Mouse (Mus musculus) spleen, adult 2 months (tissue): Measurements from ENCODE around the gene Atp1b2. TPM values are rescaled to one million over a fixed set of nuclear protein-coding genes. Genes with fewer than 3 reads are reported as not detected.

Experiments
- DNase-seq, 2 experiments: peaks; one replicate each; pipeline versions ENCODE4 v3.0.0 to v3.0.0-alpha.2; 2012 to 2021; ENCODE audit warnings: low spot score in 2 of 2, low read depth in 1 of 2
- H3K27ac ChIP-seq: fragments of 200-500 bp; 2 replicates; pipeline ENCODE4 v1.5.1; 2012; ENCODE audit warnings: low read length, inconsistent platforms; ENCODE audit not compliant: insufficient read depth
- H3K27me3 ChIP-seq: fragments of 200-500 bp; 2 replicates; pipeline ENCODE4 v1.6.1; 2012; ENCODE audit warnings: mild to moderate bottlenecking, moderate library complexity, low read length, inconsistent platforms; ENCODE audit not compliant: control insufficient read depth, insufficient read depth
- H3K36me3 ChIP-seq: fragments of 200-500 bp; 2 replicates; pipeline ENCODE4 v1.6.1; 2012; ENCODE audit warnings: mild to moderate bottlenecking, low read length, inconsistent platforms; ENCODE audit not compliant: control insufficient read depth, insufficient read depth
- H3K4me1 ChIP-seq: fragments of 200-500 bp; 2 replicates; pipeline ENCODE4 v1.6.1; 2011; ENCODE audit warnings: inconsistent platforms; ENCODE audit not compliant: control insufficient read depth, insufficient read depth, insufficient read length
- H3K4me3 ChIP-seq: fragments of 200-500 bp; 2 replicates; pipeline ENCODE4 v1.5.1; 2011; ENCODE audit warnings: mild to moderate bottlenecking, inconsistent platforms; ENCODE audit not compliant: insufficient read depth, insufficient read length; ENCODE audit errors: extremely low read depth
- CTCF ChIP-seq: fragments of 200-500 bp; IDR thresholded peaks from 2 replicates; pipeline ENCODE4 v1.5.1; 2011; ENCODE audit warnings: mild to moderate bottlenecking, inconsistent platforms; ENCODE audit not compliant: insufficient read depth, insufficient read length, insufficient replicate concordance; ENCODE audit errors: extremely low read depth
- POLR2A ChIP-seq: fragments of 200-500 bp; IDR thresholded peaks from 2 replicates; pipeline ENCODE4 v1.6.1; 2011; ENCODE audit warnings: low read depth, low read length, inconsistent platforms
- WGBS: fragments of 180-500 bp; shearing (Covaris S2); methylation state at CpG from one replicate; pipeline ENCODE4 v1.1.7; 2018; 5-methylcytosine and 5-hydroxymethylcytosine counted together
- polyA plus RNA-seq: library from polyadenylated mRNA; depleted of rRNA; stranded (reverse); fragments of >200 nt; gene quantifications from 2 replicates; pipeline ENCODE4 v1.2.3, GENCODE M21; 2012

Atp1b2 gene
- polyA plus RNA-seq, 1 experiment = 11.2 TPM

DNA sequence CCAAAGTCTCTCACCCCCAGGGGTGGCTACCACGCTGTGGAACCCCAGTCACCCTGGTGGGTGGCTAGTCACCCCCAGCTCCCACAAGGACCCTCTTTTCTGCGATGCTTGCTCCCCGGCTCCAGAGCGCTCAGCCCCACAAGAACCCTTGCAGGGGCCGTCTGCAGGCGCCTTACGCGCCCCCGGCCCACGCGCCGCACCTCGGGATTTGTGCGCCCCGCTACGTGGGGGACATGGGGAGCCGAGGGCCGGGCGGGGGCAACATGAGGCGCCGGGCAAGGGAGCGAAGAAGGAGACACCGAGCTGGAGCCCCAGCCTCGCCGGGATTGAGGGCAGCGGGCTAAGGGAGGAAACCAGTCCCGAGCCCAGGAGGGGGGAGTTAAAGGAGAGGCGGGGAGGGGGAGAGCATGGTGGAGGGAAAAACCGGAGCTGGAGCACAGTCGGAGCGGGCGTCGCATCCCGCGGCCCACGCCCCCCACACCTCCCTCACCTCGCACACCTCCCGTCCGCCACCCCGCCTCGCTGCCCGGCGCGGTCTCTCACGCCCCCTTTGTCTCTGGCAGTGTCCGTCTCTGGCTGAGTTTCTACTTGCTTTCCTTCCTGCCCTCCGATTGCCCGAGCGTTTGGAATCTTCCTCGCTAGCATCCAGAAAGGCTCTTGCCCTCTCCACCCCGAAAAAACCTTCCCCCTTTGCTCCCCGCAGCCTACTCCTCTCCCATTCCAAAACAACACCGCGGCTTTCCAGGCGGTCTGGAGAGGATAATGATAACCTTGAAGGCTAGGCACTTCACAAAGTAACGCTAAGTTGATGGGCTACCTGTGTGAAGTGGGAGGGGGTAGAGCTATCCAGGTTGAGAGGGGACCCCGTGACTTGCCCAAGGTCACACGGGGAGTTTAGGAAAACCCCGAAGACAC is 45.6 kb downstream of the Atp1b2 start, which contains the start of gene Efnb3:
Efnb3 (minus strand) TSS at position 355 of the 915 bp plus-strand sequence.
- no peak within 1 kb of the TSS for H3K27ac ChIP-seq
- H3K36me3 ChIP-seq = peaks cover 22% of the 10 kb centered on the region
- no peaks in the 10 kb centered on the region for H3K4me1 ChIP-seq
- no peak for TF ChIP-seq POLR2A
- WGBS = 16% methylated on average over 54 of the region's 59 CpGs
- DNase-seq = no peak
- peaks cover 2% of the 10 kb centered on the region; the same call in 1 of the 2 replicates for H3K27me3 ChIP-seq
- H3K4me3 ChIP-seq = no peak within 1 kb of the TSS

DNA sequence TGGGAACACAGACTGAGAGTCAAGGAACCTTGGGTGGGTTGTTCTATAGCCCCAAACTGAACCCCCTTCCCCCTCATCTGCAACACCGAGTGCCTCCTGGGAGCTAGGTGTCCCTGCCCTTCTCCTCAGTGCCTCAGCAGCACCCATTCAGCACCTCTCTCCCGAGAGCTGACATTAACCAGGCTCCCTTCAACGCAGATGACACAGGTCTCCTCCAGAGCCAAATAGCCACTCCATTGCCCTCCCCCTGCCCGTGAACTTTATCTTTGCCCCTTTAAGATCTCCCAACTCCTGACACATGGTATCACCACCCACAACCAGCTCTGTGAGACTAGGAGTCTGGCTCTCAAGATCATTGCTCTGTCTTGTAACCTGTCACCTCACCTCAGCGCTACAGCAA is 46.6 kb downstream of the Atp1b2 start:
- WGBS = 52% methylated on average over 5 of the region's 5 CpGs
- Histone ChIP-seq H3K27ac (no peak overlapping the region), H3K36me3 (peaks cover 22% of the 10 kb centered on the region), H3K4me3 (no peak overlapping the region), H3K4me1 (no peaks in the 10 kb centered on the region), H3K27me3 (peaks cover 2% of the 10 kb centered on the region; the same call in 1 of the 2 replicates)
- TF ChIP-seq CTCF (no peak), POLR2A (no peak)
- DNase-seq = no peak

DNA sequence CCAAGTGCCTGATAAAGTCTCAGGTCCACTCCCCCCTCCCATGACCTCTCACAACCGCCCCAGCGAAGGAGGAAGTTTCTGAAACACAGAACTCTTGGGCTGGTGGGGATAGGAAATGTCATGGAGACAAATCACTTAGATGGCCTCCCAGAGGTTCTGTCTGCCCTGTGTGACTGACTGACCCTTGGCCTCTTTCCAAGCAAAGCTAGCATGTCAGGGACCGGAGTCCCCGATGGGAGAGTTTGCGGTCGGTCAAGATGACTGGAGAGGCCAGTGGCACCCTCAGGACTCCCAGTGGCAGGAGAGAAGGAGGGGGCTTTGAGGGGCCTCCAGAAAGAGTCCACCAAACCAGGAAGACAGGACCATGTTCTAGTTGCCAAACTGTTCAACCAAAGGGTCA is 47.0 kb downstream of the Atp1b2 start:
- Histone ChIP-seq H3K4me3 (no peak overlapping the region), H3K27ac (no peak overlapping the region), H3K36me3 (peaks cover 22% of the 10 kb centered on the region), H3K27me3 (peaks cover 2% of the 10 kb centered on the region; the same call in 1 of the 2 replicates), H3K4me1 (no peaks in the 10 kb centered on the region)
- 30% methylated on average over 6 of the region's 6 CpGs for WGBS
- TF ChIP-seq CTCF (no peak), POLR2A (no peak)
- no peak for DNase-seq

DNA sequence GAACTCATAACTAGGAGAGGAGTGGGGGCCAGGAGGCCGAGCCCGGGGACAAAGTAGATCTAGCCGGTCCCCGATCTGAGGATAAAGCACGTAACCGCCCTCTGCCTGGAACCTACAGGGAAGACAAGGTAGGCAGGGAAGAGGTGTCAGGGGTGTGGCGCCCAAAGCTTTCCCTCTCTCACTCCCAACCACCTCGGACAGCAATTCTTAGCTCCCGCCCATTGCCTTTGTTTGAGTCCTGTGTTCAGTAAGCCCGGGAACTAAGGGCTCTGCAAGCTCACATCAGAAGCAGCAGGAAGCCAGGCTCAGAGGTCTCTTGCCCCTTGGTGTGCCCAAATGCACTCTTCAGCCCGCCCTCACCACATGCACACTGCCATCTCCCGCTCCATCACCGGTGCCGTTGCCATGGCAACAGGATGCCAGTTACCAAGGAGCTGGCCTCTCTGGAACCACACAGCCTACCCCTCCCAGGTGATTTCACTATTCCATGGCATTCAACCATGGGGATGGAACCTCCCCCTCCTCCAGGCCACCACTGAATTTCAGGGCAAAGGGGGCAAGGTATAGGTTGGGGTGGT is 48.3 kb downstream of the Atp1b2 start:
- TF ChIP-seq CTCF (no peak), POLR2A (no peak)
- WGBS = 68% methylated on average over 14 of the region's 14 CpGs
- Histone ChIP-seq H3K27me3 (peaks cover 2% of the 10 kb centered on the region; the same call in 1 of the 2 replicates), H3K4me3 (no peak overlapping the region), H3K36me3 (peaks cover 11% of the 10 kb centered on the region), H3K4me1 (no peaks in the 10 kb centered on the region), H3K27ac (no peak overlapping the region)
- DNase-seq = no peak

DNA sequence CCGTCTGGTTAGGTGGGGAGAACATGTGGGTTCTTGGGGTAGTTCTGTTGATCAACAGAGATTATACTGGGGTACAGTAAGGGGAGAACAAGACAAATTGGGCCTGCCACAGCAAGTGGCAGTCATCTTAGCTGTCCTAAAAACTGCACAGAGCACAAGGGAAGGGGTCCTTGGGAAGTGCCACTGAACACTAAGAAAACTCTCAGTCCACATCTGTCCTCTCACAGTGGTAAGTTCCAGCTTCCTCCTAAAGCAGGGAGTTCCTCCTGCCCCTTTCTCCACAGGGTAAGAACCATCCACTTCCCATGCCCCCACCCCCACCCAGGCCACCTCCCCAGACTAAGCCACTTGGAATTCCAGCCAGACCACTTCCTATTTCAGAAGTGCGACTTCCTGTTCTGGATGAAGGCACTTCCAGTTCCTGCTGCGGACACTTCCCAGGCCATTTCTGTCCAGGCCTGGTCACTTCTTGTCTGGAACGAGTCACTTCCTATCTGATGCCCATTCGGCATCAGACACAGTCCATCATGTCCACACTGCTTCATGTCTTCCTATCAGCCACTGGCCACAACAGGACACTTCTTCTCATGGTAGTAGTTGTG is 51.1 kb downstream of the Atp1b2 start:
- no peak for DNase-seq
- Histone ChIP-seq H3K27ac (no peak overlapping the region), H3K4me3 (no peak overlapping the region), H3K36me3 (no peaks in the 10 kb centered on the region), H3K27me3 (no peaks in the 10 kb centered on the region), H3K4me1 (no peaks in the 10 kb centered on the region)
- TF ChIP-seq CTCF (no peak), POLR2A (no peak)
- 58% methylated on average over 5 of the region's 5 CpGs for WGBS

DNA sequence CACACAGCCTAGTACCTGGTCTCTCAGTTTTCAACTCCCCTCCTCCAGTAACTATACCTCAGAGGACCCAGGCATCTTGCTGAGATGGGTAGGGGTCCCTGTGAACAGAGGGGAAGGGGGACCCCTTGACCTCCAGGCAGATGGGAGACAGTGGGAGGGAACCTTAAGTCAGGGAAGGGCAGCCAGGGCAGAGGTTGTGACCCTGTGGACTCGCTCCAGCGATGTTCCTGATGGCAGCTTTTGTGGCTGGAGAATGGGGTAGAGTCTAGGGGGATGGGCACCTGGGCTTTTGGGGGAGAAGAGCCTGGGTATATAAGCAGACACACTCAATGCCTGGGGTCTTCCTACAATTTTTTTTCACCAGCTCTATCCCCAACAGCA is 52.4 kb downstream of the Atp1b2 start:
- Histone ChIP-seq H3K4me1 (no peaks in the 10 kb centered on the region), H3K36me3 (no peaks in the 10 kb centered on the region), H3K27me3 (no peaks in the 10 kb centered on the region), H3K27ac (no peak overlapping the region), H3K4me3 (no peak overlapping the region)
- 84% methylated on average over 2 of the region's 2 CpGs for WGBS
- no peak for DNase-seq
- TF ChIP-seq POLR2A = no peak
- TF ChIP-seq CTCF = no peak
